Mouse (Mus musculus) gastrocnemius, adult 8-10 months (tissue): ENCODE measurements around the gene Ppa2. TPM values are rescaled to one million over a fixed set of nuclear protein-coding genes. Genes with fewer than 3 reads are reported as not detected.

Experiments used
- DNase-seq, 2 experiments: peaks; one replicate each; pipeline ENCODE4 v3.0.0; 2022; ENCODE audit warnings: low spot score in 2 of 2
- total RNA-seq, 4 experiments: library from RNA; stranded (reverse); gene quantifications; 2 replicates each; pipeline ENCODE4 v1.2.4; 2022

The Ppa2 gene
- total RNA-seq, 4 experiments from 2014 or later: 46.1 to 54.6 (median 49.8) TPM

- DNase-seq: no peak
These were observed 80.0 kb downstream of the Ppa2 start for GRCm38 (mm10) chr3:133389803-133390387.

- no peak for DNase-seq
These were observed 84.6 kb downstream of the Ppa2 start for GRCm38 (mm10) chr3:133394531-133394930.

- DNase-seq: no peak
These were observed 93.9 kb downstream of the Ppa2 start for GRCm38 (mm10) chr3:133403849-133404248.

- DNase-seq: no peak
These were observed 95.7 kb downstream of the Ppa2 start for GRCm38 (mm10) chr3:133405636-133406035.

- DNase-seq: no peak
These were observed 96.3 kb downstream of the Ppa2 start for GRCm38 (mm10) chr3:133406248-133406647.

GRCm38 (mm10) chr3:133411123-133411675 lies 101.3 kb downstream of the Ppa2 start:
- no peak for DNase-seq

GRCm38 (mm10) chr3:133411768-133412167 lies 101.9 kb downstream of the Ppa2 start:
- no peak for DNase-seq

- DNase-seq: no peak
These were observed 104.8 kb downstream of the Ppa2 start for GRCm38 (mm10) chr3:133414747-133415146.

- no peak for DNase-seq
These were observed 113.2 kb downstream of the Ppa2 start for GRCm38 (mm10) chr3:133423073-133423472.

Other genes starting within 250 kb of the Ppa2 start
- 10 to 100 TPM in 1 of 4 experiments, 1 to 10 TPM in 3; 7.0 to 11.6 (median 8.9) TPM for gene Ints12, start 218.3 kb upstream of the Ppa2 start, total RNA-seq
- 1 to 10 TPM; 1.8 to 2.4 (median 2.1) TPM for gene Gstcd, start 218.1 kb upstream of the Ppa2 start, total RNA-seq
- gene Arhgef38, start 75.2 kb upstream of the Ppa2 start, total RNA-seq: not detected
- gene Tet2, start 235.0 kb downstream of the Ppa2 start, total RNA-seq: 10 to 100 TPM; 12.6 to 15.2 (median 14.7) TPM